Mouse (Mus musculus) fibroblast of lung, adult 2 months (primary cell): ENCODE measurements around the gene Gm49333.
A peak's percentile ranks its signal among the peaks of the same experiment; 100 is the strongest.

Experiments used
- DNase-seq: peaks from one replicate; pipeline ENCODE4 v3.0.0-alpha.2; 2011; ENCODE audit warnings: low read depth

Gm49333 gene

DNA sequence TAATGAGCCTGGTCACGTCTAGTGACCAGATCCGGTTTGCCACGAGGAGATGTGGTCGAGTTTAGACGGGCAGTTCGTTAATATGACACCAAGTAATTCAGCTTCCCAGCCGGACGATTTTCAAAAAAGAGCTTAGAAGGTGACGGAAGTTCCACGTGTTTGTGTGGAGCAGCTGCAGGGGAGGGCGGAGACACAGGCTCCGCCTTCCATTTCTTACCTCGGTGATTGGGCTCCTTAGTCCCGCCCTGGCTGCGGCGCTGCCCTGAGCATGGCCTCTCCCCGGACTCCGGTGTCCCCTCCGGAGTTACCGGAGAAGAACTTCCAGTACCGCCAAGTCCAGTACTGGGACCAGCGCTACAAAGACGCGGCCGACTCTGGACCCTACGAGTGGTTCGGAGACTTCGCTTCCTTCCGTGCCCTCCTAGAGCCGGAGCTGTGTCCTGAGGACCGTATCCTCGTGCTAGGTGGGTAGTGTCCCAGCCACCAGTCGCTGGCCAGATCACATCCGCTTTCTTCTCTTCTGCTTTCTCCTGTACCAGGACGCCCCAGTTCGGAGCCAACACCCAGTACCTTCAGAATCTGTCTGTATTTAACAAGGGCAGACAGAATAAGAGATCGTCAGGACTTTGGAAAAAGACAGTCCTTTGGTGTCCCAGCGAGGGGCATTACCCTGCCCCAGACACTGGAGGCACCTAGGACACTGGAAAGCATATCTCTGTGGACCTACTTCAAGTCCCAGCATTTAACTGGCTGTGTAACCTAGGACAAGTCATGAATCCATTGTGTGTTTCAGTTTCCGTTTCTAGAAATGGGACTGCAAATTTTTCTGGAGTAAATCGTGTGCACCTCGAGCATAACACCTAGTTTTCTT, at the start of gene Gm49333, which contains the start of the genes Eef1akmt4 and Alg3:
Gene Gm49333, plus strand, starts transcription at position 254 of the 871 bp plus-strand sequence.
Gene Eef1akmt4, plus strand, starts transcription at position 237 of the 871 bp plus-strand sequence.
Gene Alg3, minus strand, starts transcription at position 379 of the 871 bp plus-strand sequence.
- peak; percentile 84 for DNase-seq

DNA sequence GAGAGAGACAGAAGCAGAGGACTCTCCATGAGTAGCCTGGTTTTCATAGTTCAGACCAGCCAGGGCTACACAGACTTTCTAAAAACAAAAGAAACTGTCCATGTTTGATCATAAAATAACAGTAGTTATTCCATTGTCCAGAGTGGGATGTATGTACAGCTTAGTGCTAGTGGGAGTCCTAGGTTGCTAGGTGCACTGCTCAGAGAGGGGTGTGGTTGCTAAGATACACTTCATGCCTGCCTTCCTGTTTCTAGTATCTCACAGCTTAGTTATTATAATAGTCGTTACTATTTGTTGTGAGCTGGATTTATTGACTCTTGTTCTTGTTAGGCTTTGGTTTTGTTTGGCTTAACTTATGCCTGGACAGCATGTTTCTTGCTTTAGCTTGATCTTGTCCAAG, 46.3 kb upstream of the Gm49333 start:
- no peak for DNase-seq

DNA sequence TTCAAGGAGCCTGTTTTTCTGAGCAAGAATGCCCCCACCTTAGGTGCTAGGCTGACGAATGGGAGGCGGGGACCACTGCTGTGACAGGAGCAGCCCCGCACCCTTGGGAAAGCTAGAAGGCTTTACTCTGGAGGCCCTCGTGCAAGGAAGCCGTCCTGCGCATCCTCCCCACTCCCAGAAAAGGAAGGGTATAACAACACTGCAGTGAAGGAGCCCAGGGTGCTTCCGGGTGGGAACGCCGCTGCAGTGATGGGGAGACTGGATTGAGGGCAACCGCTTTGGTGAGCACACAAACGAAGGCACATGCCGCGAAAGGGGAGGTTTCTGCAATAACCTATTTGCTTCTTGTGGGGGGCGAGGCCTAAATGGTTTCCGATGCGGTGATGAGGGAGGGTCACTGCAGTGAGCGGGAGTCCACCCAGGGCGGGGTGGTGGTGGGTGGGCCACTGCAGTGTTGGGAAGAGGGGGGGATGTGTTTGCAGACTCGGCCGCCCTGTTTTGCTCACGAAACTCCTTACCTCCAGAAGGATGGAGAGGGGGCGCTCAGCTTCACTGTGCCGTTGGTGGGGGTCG, 22.0 kb upstream of the Gm49333 start, which contains the start of gene Vwa5b2:
Gene Vwa5b2, plus strand, starts transcription at position 106 of the 573 bp plus-strand sequence.
- no peak for DNase-seq

GRCm38 (mm10) chr16:20589939-20590679, 21.3 kb upstream of the Gm49333 start:
- DNase-seq, result no peak

DNA sequence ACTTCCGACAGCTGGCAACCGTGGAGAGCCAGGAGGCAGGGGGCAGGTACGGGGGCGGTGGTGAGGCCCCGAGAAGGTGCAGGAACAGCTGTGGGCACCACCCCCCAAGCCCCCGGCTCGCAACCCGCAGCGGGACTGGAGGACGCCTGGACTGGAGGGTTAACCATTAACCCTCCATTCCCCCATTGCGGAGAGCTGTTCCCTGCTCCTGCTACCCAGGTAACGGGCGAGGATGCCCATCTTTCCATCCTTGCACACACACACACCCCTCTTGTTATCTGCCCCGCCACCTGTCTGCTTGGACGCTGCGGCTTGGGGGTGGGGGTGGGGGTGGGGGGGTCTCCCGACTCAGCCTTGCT, 20.8 kb upstream of the Gm49333 start:
- no peak for DNase-seq

GRCm38 (mm10) chr16:20591076-20591705, 20.2 kb upstream of the Gm49333 start:
- DNase-seq, result no peak

DNA sequence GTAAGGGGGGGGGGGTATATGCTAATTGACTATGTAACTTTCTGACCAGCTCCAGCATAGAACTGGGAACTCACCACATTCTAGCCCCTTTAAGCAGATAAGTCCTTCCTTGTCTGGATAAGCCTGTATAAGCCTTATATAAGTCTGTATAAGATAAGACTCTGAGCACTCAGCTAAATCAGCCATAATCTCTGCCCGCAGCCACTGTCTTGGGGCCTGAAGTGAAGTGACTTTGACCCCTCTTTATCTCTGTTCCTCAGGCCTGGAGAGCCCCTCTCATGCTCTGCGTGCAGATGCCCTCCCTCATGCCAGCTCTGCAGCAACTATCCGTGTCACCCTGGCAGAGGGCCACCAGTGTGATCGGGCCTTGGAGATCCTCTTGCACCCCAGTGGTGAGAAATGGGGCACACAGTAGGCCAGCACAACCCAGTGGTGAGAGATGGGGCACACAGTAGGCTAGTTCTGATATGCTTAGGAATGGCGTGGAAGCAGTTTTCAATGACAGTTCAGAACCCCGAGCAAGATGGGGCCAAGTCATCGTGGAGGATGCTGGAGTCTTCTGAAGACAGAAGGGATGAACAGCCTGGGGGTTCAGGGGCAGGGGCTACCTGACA, 16.2 kb upstream of the Gm49333 start:
- no peak for DNase-seq

GRCm38 (mm10) chr16:20595737-20596136, 15.7 kb upstream of the Gm49333 start:
- no peak for DNase-seq

DNA sequence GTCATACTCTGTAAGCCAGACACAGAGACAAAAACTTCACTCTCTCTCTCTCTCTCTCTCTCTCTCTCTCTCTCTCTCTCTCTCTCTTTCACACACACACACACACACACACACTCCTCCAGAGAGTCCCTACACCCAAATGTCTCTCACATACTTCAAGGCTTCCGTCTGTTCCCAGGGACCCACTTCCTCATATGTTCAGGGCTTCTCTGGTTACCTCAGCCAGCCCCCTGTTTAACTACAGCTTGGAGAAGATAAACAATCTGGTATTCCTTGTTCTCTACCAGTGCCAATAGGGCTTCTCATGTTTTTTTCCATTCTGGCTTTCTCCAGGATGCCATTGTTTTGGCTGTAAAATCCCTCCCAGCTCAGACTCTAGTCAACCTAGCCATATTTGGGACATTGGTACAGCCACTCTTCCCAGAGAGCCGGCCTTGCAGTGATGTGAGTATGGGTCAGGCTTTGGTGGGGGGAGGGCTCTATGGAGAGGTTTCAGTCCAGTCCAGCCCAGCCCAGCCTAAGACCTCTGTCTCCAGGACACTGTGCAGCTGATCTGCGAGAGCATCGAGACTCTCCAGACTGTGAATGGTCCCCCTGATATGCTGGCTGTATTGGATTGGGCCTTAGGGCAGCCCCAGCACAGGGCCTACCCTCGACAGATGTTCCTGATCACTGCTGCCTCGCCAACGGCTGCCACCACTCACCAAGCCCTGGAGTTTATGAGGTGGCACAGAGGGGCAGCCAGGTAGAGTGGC, 14.5 kb upstream of the Gm49333 start:
- DNase-seq, result no peak

DNA sequence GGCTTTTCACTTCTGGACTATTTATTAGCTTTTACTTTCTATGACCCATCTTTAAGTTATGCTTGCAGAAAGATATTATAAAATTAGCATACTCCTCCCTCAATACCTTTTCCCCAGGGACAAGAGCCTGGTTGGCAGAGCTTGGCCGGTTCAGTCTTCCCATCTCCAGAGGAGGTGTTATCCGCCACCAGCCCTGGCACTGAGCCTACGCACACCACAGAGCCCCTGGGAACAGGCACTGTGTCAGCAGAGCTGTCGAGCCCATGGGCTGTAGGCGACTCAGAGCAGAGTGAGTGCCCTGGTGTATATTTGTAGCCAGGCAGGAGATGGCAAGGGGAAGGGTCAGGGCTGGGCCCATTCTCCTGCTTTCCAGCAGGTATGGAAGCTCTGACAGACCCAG, 10.9 kb upstream of the Gm49333 start:
- DNase-seq, result no peak

- no peak for DNase-seq
These were observed 6.7 kb upstream of the Gm49333 start for GRCm38 (mm10) chr16:20604705-20605104.

- DNase-seq, result peak; percentile 76
These were observed 681 bp upstream of the Gm49333 start for GRCm38 (mm10) chr16:20610501-20611356.

GRCm38 (mm10) chr16:20619541-20620398, 8.4 kb downstream of the Gm49333 start:
- DNase-seq, result no peak

DNA sequence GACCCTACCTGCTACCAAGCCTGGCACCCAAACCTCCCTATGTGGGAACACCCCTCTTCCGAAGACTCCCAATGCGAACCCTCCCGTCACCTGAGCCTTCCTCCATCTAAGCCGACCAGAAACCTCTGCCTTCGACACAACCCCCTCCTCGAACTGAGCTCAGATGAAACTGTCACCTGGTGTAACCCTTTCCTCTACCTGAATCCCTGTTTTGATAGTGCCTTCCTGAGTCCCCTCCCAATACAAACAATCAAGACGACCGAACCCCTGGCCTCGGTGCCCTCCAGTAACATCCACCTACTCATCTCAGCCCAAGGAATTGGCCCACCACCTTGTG, 9.0 kb downstream of the Gm49333 start:
- DNase-seq, result no peak

DNA sequence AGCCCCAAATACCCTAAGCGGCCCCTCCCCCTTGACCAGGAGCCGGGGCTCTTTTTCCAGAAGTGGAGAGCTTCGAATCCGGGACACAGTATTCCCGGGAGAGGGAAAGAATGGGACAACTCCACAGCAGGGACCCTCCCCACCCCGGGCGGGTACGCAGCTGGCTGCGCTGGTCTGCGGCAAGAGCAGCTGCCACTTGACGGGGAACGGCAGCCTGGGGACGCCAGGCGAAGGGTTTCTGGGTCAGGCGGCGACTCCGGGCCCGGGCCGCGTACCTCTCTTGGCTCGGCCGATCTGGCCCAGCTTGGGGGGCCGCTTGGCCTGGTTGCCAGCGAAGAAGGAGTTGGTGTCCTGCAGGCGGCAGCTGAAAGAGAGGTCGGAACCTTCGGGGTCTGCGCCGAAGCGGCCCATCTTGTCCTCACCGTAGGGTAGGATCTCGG, 9.4 kb downstream of the Gm49333 start:
- no peak for DNase-seq

DNA sequence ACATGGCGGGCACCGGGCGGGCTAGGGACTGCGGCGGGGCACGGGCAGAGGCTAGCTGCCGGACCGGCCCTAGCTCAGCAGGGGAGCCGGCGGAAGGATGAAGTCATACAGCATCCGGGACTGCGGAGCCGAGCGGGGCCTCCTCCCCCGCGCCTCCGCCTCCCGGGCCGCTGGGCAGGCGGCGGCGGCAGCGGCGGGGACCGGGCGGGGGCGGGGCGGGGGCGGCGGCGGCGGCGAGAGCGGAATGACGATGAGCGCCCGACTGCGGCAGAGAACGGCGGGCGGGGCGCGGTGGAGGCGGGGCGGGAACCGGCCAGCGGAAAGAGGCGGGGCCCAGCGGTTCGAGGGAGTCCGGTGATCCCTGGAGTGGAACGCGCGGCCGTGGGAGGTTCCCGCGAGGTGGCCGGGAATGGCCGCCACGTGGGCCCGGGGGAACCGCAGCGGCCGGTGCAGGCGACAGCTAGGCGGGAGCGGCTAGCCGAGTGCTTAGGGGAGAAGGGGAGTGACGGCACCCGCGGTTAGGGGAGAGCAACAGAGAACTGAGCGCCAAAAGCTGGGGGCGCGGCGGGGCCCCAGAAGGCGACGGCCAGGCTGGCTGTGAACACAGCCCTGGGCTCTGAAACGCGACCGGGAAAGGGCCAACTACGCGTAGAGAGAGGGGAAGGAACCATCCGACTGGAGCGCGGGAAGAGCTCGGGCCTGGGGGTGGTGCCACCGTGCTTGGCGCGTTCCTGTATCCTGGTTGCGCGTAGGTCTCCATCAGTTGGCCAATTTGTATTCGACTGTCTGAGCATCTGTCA, 10.0 kb downstream of the Gm49333 start, which contains the start of gene Camk2n2:
Gene Camk2n2, minus strand, starts transcription at position 97 of the 800 bp plus-strand sequence.
- no peak for DNase-seq

DNA sequence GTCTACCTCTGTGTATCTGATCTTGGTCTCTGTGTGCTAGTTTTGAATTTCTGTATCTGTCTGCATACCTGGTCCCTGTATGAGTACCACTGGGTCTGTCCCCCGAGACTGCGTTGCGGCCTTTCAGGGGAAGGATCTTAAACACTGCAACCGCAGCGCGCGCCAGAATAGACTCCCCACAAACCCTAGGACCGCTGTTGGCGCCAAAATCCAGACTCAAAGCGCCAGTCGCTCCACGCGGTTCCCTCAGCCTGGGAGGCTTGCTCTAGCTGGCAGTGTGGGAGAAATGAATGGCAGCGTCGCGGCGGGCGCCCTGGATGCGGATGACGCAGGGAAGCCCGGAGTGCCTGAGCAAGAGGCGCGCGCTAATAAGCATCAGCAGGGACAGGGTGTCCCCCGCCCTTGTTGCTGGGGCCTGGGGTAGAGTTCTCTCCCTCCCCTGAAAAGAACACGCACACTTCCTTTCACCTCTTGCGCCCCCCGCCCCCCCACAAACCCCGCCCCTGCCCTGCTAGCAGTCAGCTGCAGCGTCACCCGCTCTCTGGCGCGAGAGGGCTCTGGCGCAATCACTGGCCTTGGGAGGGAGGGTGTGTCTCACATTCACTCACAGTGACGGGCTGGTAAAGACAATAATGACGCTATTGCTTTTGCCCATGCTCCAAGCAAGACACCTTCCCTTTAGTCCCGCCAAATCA, 10.7 kb downstream of the Gm49333 start:
- peak; percentile 69 for DNase-seq
